ENCODE assay signal across 8 mouse cellular contexts in the genomic region with DNA sequence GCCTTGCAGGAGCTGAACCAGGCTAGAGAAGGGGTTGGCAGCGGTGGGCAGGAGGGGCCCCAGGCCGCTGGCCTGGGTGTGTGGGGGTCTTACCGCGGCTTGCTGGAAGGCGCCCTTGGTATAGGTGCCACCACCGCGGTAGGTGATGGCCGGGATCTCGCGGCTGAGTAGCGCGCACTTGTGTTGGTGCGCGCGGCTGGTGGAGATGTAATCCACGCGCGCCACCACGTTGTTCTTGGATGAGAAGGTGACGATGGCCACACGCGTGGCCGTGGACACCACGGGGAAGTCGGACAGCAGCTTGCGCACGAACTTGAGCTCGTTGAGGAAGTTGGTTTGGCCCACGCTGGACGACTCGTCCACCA. TPM values are rescaled to one million over a fixed set of nuclear protein-coding genes. Genes with fewer than 3 reads are reported as not detected.
DNase-seq lines count a peak whose midpoint lies in the region; ATAC-seq lines count a peak whose summit lies in the region.

No protein-coding gene starts in this region.

- H3K4me2 ChIP-seq in heart, embryonic 13.5 days: peak overlapping the region; percentile 73

- H3K4me3 ChIP-seq in heart, embryonic 13.5 days: peak overlapping the region; percentile 57
- peak overlapping the region; percentile 82 for H3K4me3 ChIP-seq in brown adipose tissue, adult 24 weeks (ENCODE audit: insufficient read depth, low read depth, low read length)
- peak overlapping the region; percentile 62 for H3K4me3 ChIP-seq in hindbrain, embryonic 10.5 days
- peak overlapping the region; percentile 69 for H3K4me3 ChIP-seq in midbrain, embryonic 10.5 days

- ATAC-seq in heart, embryonic 13.5 days (ENCODE audit: extremely low read depth, insufficient number of reproducible peaks, low FRiP score, low TSS enrichment): no peak

- no peak for DNase-seq in heart, adult 9 months (ENCODE audit: low spot score in 2 of 2)
- DNase-seq in hindbrain, embryonic 10.5 days (ENCODE audit: low spot score): no peak
- DNase-seq in midbrain, embryonic 10.5 days (ENCODE audit: low spot score): no peak
- no peak for DNase-seq in adipocyte (ENCODE audit: low spot score)
- DNase-seq in urinary bladder, adult 2 months (ENCODE audit: low spot score): no peak
- DNase-seq in right cerebral cortex, adult 18-20 months: no peak

- H3K9ac ChIP-seq in heart, embryonic 13.5 days: peak overlapping the region; percentile 71

- H3K9me3 ChIP-seq in heart, embryonic 13.5 days: no peaks in the 10 kb centered on the region
- H3K9me3 ChIP-seq in hindbrain, embryonic 10.5 days: no peaks in the 10 kb centered on the region
- H3K9me3 ChIP-seq in midbrain, embryonic 10.5 days (replicated peaks): no peaks in the 10 kb centered on the region

- H3K27me3 ChIP-seq in heart, embryonic 13.5 days (replicated peaks): peaks cover 79% of the 10 kb centered on the region
- H3K27me3 ChIP-seq in hindbrain, embryonic 10.5 days (ENCODE audit: insufficient read depth, poor library complexity, severe bottlenecking): peaks cover 52% of the 10 kb centered on the region
- H3K27me3 ChIP-seq in midbrain, embryonic 10.5 days (ENCODE audit: low read depth, poor library complexity, severe bottlenecking): peaks cover 55% of the 10 kb centered on the region

- H3K36me3 ChIP-seq in heart, embryonic 13.5 days: no peaks in the 10 kb centered on the region
- H3K36me3 ChIP-seq in hindbrain, embryonic 10.5 days: no peaks in the 10 kb centered on the region
- H3K36me3 ChIP-seq in midbrain, embryonic 10.5 days: no peaks in the 10 kb centered on the region

- 1% methylated on average over 31 of the region's 31 CpGs for WGBS in heart, embryonic 13.5 days
- WGBS in hindbrain, embryonic 10.5 days: under 1% methylated on average over 31 of the region's 31 CpGs
- under 1% methylated on average over 31 of the region's 31 CpGs for WGBS in midbrain, embryonic 10.5 days

- peak overlapping the region; percentile 60 for H3K27ac ChIP-seq in heart, embryonic 13.5 days (replicated peaks)
- H3K27ac ChIP-seq in brown adipose tissue, adult 24 weeks (replicated peaks; ENCODE audit: low read depth, low read length): peak overlapping the region; percentile 76
- peak overlapping the region; percentile 77 for H3K27ac ChIP-seq in hindbrain, embryonic 10.5 days
- peak overlapping the region; percentile 80 for H3K27ac ChIP-seq in midbrain, embryonic 10.5 days (replicated peaks)

- H3K4me1 ChIP-seq in heart, embryonic 13.5 days: peaks cover 15% of the 10 kb centered on the region
- H3K4me1 ChIP-seq in brown adipose tissue, adult 24 weeks (ENCODE audit: control insufficient read depth, insufficient read depth, insufficient read length, low read length): no peaks in the 10 kb centered on the region
- peaks cover 17% of the 10 kb centered on the region for H3K4me1 ChIP-seq in hindbrain, embryonic 10.5 days (replicated peaks)
- H3K4me1 ChIP-seq in midbrain, embryonic 10.5 days: peaks cover 16% of the 10 kb centered on the region

RNA-seq across cellular contexts. Expression of a gene that starts 0.9 kb away (rescaled TPM):
- polyA plus RNA-seq in heart, embryonic 13.5 days (2015; fragmentation: Nextera tagmentation; extraction: Ambion mirVana): 2.3 TPM in 2 replicates
- 4.0 and 6.5 TPM in 2 replicates for polyA plus RNA-seq in brown adipose tissue, adult 24 weeks (2012; ENCODE audit: insufficient read depth, insufficient read length, missing spikeins)
- 2.7 and 3.4 TPM in 2 replicates for polyA plus RNA-seq in hindbrain, embryonic 10.5 days (2016; fragmentation: Nextera tagmentation; extraction: Ambion mirVana)
- polyA plus RNA-seq in midbrain, embryonic 10.5 days (2016; fragmentation: Nextera tagmentation; extraction: Ambion mirVana): 1.8 and 2.7 TPM in 2 replicates
- 27.4 and 31.3 TPM in 2 replicates for polyA plus RNA-seq in urinary bladder, adult 2 months (2012; rRNA removed)
